Mouse (Mus musculus) midbrain, embryonic 12.5 days (tissue): ENCODE measurements around the gene Saxo2. TPM values are rescaled to one million over a fixed set of nuclear protein-coding genes. Genes with fewer than 3 reads are reported as not detected.

Experiments used
- ATAC-seq: fragments of 200-750 bp; cut with Nextera tagmentation; 2 replicates; pipeline ENCODE4 v1.8.0; 2017; ENCODE audit warnings: low read depth, moderate TSS enrichment, moderate library complexity; ENCODE audit not compliant: low FRiP score
- H3K27ac ChIP-seq: fragments of 300-500 bp; sonication (generic); replicated peaks from 2 replicates; pipeline ENCODE4 v1.5.1; 2016; ENCODE audit warnings: mild to moderate bottlenecking
- H3K27me3 ChIP-seq: fragments of 300-500 bp; sonication (generic); 2 replicates; pipeline ENCODE4 v1.6.1; 2016; ENCODE audit warnings: mild to moderate bottlenecking
- H3K36me3 ChIP-seq: fragments of 300-500 bp; sonication (generic); 2 replicates; pipeline ENCODE4 v1.6.1; 2016
- H3K4me1 ChIP-seq: fragments of 300-500 bp; sonication (generic); 2 replicates; pipeline ENCODE4 v1.6.1; 2016
- H3K4me2 ChIP-seq: fragments of 300-500 bp; sonication (generic); replicated peaks from 2 replicates; pipeline ENCODE4 v1.6.1; 2016; ENCODE audit warnings: mild to moderate bottlenecking, moderate library complexity
- H3K4me3 ChIP-seq: fragments of 300-500 bp; sonication (generic); 2 replicates; pipeline ENCODE4 v1.5.1; 2016; ENCODE audit warnings: mild to moderate bottlenecking
- H3K9ac ChIP-seq: fragments of 300-500 bp; sonication (generic); replicated peaks from 2 replicates; pipeline ENCODE4 v1.6.1; 2016; ENCODE audit warnings: mild to moderate bottlenecking, moderate library complexity
- H3K9me3 ChIP-seq: fragments of 300-500 bp; sonication (generic); 2 replicates; pipeline ENCODE4 v1.6.1; 2016; ENCODE audit warnings: mild to moderate bottlenecking
- WGBS: fragments of 180-500 bp; shearing (Covaris S2); methylation state at CpG from one replicate; pipeline ENCODE4 v1.1.7; 2016; 5-methylcytosine and 5-hydroxymethylcytosine counted together
- polyA plus RNA-seq: library from polyadenylated mRNA; unstranded; fragments of >200 nt; fragmentation: Nextera tagmentation; extraction: Ambion mirVana; gene quantifications from 2 replicates; pipeline ENCODE4 v1.2.1, GENCODE M21; 2016

Saxo2 gene
- polyA plus RNA-seq, 1 experiment from 2014 or later: 8.5 TPM

- no peak for ATAC-seq
- H3K4me1 ChIP-seq: no peaks in the 10 kb centered on the region
- 64% methylated on average over 3 of the region's 3 CpGs for WGBS
These were observed 38.7 kb downstream of the Saxo2 start for GRCm38 (mm10) chr7:82609629-82610028.

DNA sequence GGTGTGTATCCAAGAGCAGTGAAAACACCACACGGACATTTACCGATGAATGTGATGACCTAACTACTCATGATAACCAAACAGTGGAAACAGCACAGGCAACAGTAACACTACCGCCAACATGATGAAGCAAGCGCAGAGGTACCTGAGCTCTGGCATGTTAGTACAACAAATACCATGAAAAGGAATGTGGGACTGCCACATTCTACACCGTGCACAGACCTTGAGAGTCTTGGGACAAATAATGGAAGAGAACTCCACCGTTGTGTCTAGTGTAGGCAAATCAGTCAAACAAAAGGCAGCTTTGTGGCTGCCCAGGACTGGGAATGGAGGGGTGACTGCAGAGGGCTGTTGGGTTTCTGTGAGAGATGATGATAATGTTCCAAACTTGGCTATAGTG, 42.9 kb downstream of the Saxo2 start:
- ATAC-seq: no peak
- no peak overlapping the region for H3K9ac ChIP-seq
- H3K27me3 ChIP-seq: no peaks in the 10 kb centered on the region
- no peaks in the 10 kb centered on the region for H3K36me3 ChIP-seq
- H3K27ac ChIP-seq: no peak overlapping the region
- H3K4me3 ChIP-seq: no peak overlapping the region
- no peak overlapping the region for H3K4me2 ChIP-seq
- H3K4me1 ChIP-seq: no peaks in the 10 kb centered on the region
- H3K9me3 ChIP-seq: no peaks in the 10 kb centered on the region
- 87% methylated on average over 6 of the region's 6 CpGs for WGBS

More at GRCm38 (mm10) chr7:82609629-82610028, 38.7 kb downstream of the Saxo2 start:
- H3K4me3 ChIP-seq: no peak overlapping the region
- no peaks in the 10 kb centered on the region for H3K36me3 ChIP-seq
- no peak overlapping the region for H3K27ac ChIP-seq
- H3K27me3 ChIP-seq: no peaks in the 10 kb centered on the region
- H3K4me2 ChIP-seq: no peak overlapping the region
- no peaks in the 10 kb centered on the region for H3K9me3 ChIP-seq
- no peak overlapping the region for H3K9ac ChIP-seq

DNA sequence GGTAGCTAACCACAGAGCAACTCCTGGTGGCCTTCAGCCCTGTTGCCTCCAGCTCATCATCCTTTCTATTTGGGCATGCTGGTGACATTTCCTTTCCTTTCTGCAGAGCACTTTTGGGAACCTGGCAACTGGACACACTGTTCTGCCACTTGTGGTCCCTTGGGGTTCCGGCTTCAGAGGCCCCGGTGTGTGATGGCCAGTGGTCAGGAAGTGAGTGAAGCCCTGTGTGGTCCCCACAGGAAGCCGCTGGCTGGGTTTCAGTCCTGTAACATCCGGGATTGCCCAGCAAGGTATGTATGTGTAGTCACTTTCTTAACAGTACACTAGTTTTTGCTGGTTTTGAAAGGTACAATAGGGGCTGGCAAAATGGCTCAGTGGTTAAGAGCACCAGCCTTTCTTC, 46.3 kb downstream of the Saxo2 start:
- 83% methylated on average over 4 of the region's 4 CpGs for WGBS
- Histone ChIP-seq H3K9ac (no peak overlapping the region), H3K4me2 (no peak overlapping the region), H3K4me3 (no peak overlapping the region), H3K27ac (no peak overlapping the region), H3K27me3 (no peaks in the 10 kb centered on the region), H3K4me1 (no peaks in the 10 kb centered on the region), H3K9me3 (no peaks in the 10 kb centered on the region), H3K36me3 (no peaks in the 10 kb centered on the region)
- no peak for ATAC-seq

DNA sequence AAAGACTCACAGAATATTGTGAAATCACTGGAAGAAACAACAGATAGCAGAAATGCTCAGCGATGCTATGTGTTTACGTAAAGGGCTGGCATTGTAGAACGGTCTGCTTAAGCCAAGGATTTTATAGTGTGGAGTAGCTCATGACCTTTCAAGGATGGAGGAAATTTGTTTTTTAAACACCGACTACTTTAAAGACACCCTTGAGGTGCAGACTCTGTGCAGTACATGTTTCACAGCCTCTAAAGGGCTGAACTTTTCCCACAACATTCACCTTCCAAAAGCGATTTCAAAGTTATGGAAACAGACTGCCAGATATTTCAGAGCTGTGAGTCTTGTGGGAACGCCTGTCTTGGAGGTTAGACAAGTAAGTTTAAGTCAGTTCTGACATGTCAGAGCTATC, 57.4 kb downstream of the Saxo2 start:
- ATAC-seq: no peak

More for the DNA sequence above, 57.4 kb downstream of the Saxo2 start:
- H3K4me3 ChIP-seq: no peak overlapping the region
- no peaks in the 10 kb centered on the region for H3K4me1 ChIP-seq
- H3K27ac ChIP-seq: no peak overlapping the region
- no peak overlapping the region for H3K9ac ChIP-seq
- no peaks in the 10 kb centered on the region for H3K36me3 ChIP-seq
- no peak overlapping the region for H3K4me2 ChIP-seq
- H3K27me3 ChIP-seq: no peaks in the 10 kb centered on the region
- no peaks in the 10 kb centered on the region for H3K9me3 ChIP-seq
- WGBS: 90% methylated on average over 6 of the region's 6 CpGs

Other genes starting within 250 kb of the Saxo2 start
- 19.1 and 21.0 TPM in 2 replicates for gene Efl1, start 86 bp upstream of the Saxo2 start, polyA plus RNA-seq
- 43.3 and 47.2 TPM in 2 replicates for gene Mex3b, start 218.8 kb upstream of the Saxo2 start, polyA plus RNA-seq